ENCODE assay signal across 10 mouse cellular contexts in the genomic region with DNA sequence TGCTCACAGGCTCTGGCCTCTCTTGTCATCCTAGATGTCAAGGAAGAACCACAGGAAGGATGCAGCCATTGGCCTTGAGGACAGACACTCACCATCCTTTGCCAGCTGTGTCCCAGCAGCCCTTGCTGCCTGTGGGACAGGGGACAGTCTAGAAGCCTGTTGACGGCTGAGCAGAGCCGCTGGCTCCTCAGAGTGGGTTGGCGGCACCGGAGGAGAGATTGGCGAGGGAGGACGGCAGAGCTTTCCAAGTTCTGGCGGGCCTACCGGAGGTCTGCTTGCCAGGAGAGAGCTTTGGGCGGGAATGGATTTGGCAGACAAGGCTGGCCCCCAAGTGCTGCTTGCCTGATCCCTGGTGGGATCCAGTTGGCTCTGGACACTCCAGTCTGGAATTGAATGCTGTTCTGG.
DNase-seq lines count a peak whose midpoint lies in the region; ATAC-seq and TF ChIP-seq lines count a peak whose summit lies in the region.
"Had no signal": no experiment of that assay in that cellular context is flagged by ENCODE, and none has a peak within 500 bp of the region (broad histone marks: within the 10 kb centered on the region; RNA-seq: fewer than 3 reads in every experiment).

No protein-coding gene starts in this region.

- H3K4me2 ChIP-seq in intestine, postnatal 0 days (replicated peaks; ENCODE audit: low read depth): no peak overlapping the region

- peaks cover 54% of the 10 kb centered on the region for H3K4me1 ChIP-seq in heart, embryonic 10.5 days
- H3K4me1 ChIP-seq in embryonic facial prominence, embryonic 10.5 days: peaks cover 65% of the 10 kb centered on the region
- peaks cover 3% of the 10 kb centered on the region; the same call in 1 of the 2 replicates for H3K4me1 ChIP-seq in intestine, postnatal 0 days (replicated peaks; ENCODE audit: control insufficient read depth, insufficient read depth, low read length)

- no peaks in the 10 kb centered on the region for H3K9me3 ChIP-seq in heart, embryonic 10.5 days
- H3K9me3 ChIP-seq in embryonic facial prominence, embryonic 10.5 days: 0 out of 2 replicates have a peak, but pooled peaks cover 2% of the 10 kb centered on the region
- no peaks in the 10 kb centered on the region for H3K9me3 ChIP-seq in intestine, postnatal 0 days (ENCODE audit: control insufficient read depth)

- peaks cover 3% of the 10 kb centered on the region; the same call in 1 of the 2 replicates for H3K36me3 ChIP-seq in heart, embryonic 10.5 days
- no peaks in the 10 kb centered on the region for H3K36me3 ChIP-seq in embryonic facial prominence, embryonic 10.5 days (replicated peaks)
- H3K36me3 ChIP-seq in intestine, postnatal 0 days (ENCODE audit: control insufficient read depth, insufficient read depth): no peaks in the 10 kb centered on the region
- H3K36me3 ChIP-seq: G1E had no signal

- no peak for TF ChIP-seq CTCF in intestine, postnatal 0 days (IDR thresholded peaks at IDR 0.05; ENCODE audit: low read depth)

- H3K9ac ChIP-seq in intestine, postnatal 0 days (ENCODE audit: low read depth, low read length): no peak overlapping the region

- WGBS in heart, embryonic 10.5 days: 83% methylated on average over 9 of the region's 9 CpGs
- 82% methylated on average over 9 of the region's 9 CpGs for WGBS in embryonic facial prominence, embryonic 10.5 days
- WGBS in intestine, postnatal 0 days: 92% methylated on average over 9 of the region's 9 CpGs

- H3K27me3 ChIP-seq in heart, embryonic 10.5 days (ENCODE audit: insufficient read depth, poor library complexity, severe bottlenecking): peaks cover 6% of the 10 kb centered on the region
- peaks cover 17% of the 10 kb centered on the region; the same call in 1 of the 2 replicates for H3K27me3 ChIP-seq in embryonic facial prominence, embryonic 10.5 days (replicated peaks; ENCODE audit: low read depth, poor library complexity, severe bottlenecking)
- H3K27me3 ChIP-seq in intestine, postnatal 0 days (replicated peaks; ENCODE audit: control insufficient read depth, insufficient read depth, low read length): no peaks in the 10 kb centered on the region

- DNase-seq in heart, embryonic 10.5 days (ENCODE audit: low spot score): no peak
- DNase-seq in heart, adult 9 months (ENCODE audit: low spot score in 2 of 2): no peak
- peak; percentile 69 for DNase-seq in adrenal gland, postnatal 14 days
- no peak for DNase-seq in embryonic facial prominence, embryonic 10.5 days (ENCODE audit: low spot score)
- peak; percentile 76 to 80 for DNase-seq in layer of hippocampus, postnatal 10 days (ENCODE audit: low spot score in 2 of 2)
- no peak for DNase-seq in lung, postnatal 4 days

- H3K4me3 ChIP-seq in heart, embryonic 10.5 days: no peak overlapping the region
- no peak overlapping the region for H3K4me3 ChIP-seq in embryonic facial prominence, embryonic 10.5 days
- H3K4me3 ChIP-seq in intestine, postnatal 0 days (ENCODE audit: low read depth, low read length): no peak overlapping the region
- H3K4me3 ChIP-seq: left cerebral cortex, adult 2 months had no signal

- no peak for ATAC-seq in erythroblast, adult 5-6 weeks (replicated peaks; ENCODE audit: low FRiP score, poor library complexity, severe bottlenecking)
- no peak for ATAC-seq in intestine, postnatal 0 days

- 0 out of 2 replicates have a peak overlapping the region, but pooled peaks have one; percentile 1 for H3K27ac ChIP-seq in heart, embryonic 10.5 days
- peak overlapping the region; percentile 48; the same call in 1 of the 2 replicates for H3K27ac ChIP-seq in embryonic facial prominence, embryonic 10.5 days (replicated peaks)
- H3K27ac ChIP-seq in intestine, postnatal 0 days (ENCODE audit: low read depth, low read length): no peak overlapping the region
- H3K27ac ChIP-seq: left cerebral cortex, adult 2 months had no signal

Comparison
In these comparisons a context has a peak if more than half of its experiments do, and no peak if none do; other contexts are left out.
1. DNase-seq: peak in adrenal gland, postnatal 14 days (single experiment) and layer of hippocampus, postnatal 10 days (2 of 2); none in heart, embryonic 10.5 days (single experiment), heart, adult 9 months (0 of 2), embryonic facial prominence, embryonic 10.5 days (single experiment) and lung, postnatal 4 days (0 of 2).